Mouse (Mus musculus): ENCODE data around the gene Epha2. TPM values are rescaled to one million over a fixed set of nuclear protein-coding genes. Genes with fewer than 3 reads are reported as not detected.

The Epha2 gene
- polyA plus RNA-seq, 1 experiment, result not detected

- WGBS, result 66% methylated on average over 5 of the region's 5 CpGs
- Histone ChIP-seq H3K4me3 (ENCODE audit: insufficient read depth, low read depth, low read length) (no peak overlapping the region), H3K27ac (ENCODE audit: insufficient read depth, low read depth, low read length) (no peak overlapping the region), H3K4me1 (ENCODE audit: control insufficient read depth, insufficient read depth, low read length) (no peaks in the 10 kb centered on the region)
- TF ChIP-seq CTCF (IDR thresholded peaks at IDR 0.05; ENCODE audit: insufficient read depth, low read depth, low read length), result no peak
- TF ChIP-seq POLR2A (IDR thresholded peaks at IDR 0.05; ENCODE audit: insufficient read depth, low read depth, low read length), result no peak
These were observed 18.4 kb upstream of the Epha2 start for GRCm38 (mm10) chr4:141282623-141283022.

DNA sequence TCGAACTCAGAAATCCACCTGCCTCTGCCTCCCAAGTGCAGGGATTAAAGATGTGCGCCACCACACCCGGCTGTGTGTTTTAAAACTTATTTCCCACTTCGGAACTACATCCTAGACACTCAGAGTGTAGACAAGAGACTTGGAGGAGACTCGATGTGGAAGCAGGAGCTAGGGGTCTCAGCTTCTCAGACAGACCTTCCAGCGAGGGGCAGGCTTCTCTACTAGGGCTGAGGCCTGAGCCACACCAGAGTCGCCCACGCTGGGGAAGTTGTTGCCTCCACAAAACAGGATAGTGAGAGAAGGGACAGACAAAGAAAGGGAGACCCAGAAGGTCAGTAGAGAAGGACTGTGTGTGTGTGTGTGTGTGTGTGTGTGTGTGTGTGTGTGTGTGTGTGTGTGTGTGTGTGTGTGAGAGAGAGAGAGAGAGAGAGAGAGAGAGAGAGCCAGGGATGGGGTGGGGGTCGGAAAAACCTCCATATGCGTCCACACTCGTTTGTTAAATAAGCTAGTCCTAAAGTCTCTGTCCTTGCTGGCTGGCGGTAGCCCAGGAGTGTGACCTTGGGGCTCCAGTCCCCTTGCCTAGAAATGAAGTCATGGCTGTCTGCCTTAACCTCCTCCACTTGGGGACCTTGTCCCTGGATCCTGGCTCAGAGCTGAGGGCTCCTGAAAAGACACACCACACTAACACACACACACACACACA, 17.7 kb upstream of the Epha2 start:
- H3K4me3 ChIP-seq (ENCODE audit: insufficient read depth, low read depth, low read length), result no peak overlapping the region
- 79% methylated on average over 12 of the region's 12 CpGs for WGBS
- TF ChIP-seq POLR2A (IDR thresholded peaks at IDR 0.05; ENCODE audit: insufficient read depth, low read depth, low read length), result no peak
- TF ChIP-seq CTCF (IDR thresholded peaks at IDR 0.05; ENCODE audit: insufficient read depth, low read depth, low read length), result no peak
- H3K4me1 ChIP-seq (ENCODE audit: control insufficient read depth, insufficient read depth, low read length), result no peaks in the 10 kb centered on the region
- no peak overlapping the region for H3K27ac ChIP-seq (ENCODE audit: insufficient read depth, low read depth, low read length)

DNA sequence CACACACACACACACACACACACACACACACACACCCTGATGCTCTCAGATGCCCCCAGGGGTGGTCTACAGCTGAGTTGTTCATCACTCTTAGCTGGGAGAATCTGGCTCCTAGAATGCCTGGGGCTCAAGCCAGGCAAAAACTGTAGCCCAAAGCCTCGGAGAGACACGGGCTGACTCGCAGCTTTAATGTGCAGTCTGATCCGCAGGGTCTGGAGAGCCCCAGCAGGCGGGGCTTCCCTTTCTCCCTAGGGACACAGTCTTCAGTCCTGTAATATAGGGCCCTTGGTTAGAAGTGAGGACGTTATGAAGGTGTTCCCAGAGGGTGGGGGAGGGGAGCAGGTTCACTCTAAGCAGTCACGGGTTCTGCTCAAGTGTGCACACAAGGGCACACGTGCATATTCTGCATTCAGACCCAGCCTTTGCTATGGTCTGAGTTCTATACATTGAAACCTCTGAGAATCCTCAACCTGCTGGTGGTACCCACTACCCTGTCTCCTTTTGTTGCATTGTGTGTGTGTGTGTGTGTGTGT, 17.1 kb upstream of the Epha2 start:
- 47% methylated on average over 8 of the region's 8 CpGs for WGBS
- Histone ChIP-seq H3K4me3 (ENCODE audit: insufficient read depth, low read depth, low read length) (no peak overlapping the region), H3K27ac (ENCODE audit: insufficient read depth, low read depth, low read length) (no peak overlapping the region), H3K4me1 (ENCODE audit: control insufficient read depth, insufficient read depth, low read length) (no peaks in the 10 kb centered on the region)
- no peak for TF ChIP-seq CTCF (IDR thresholded peaks at IDR 0.05; ENCODE audit: insufficient read depth, low read depth, low read length)
- TF ChIP-seq POLR2A (IDR thresholded peaks at IDR 0.05; ENCODE audit: insufficient read depth, low read depth, low read length), result no peak

GRCm38 (mm10) chr4:141284486-141284885, 16.6 kb upstream of the Epha2 start:
- H3K4me1 ChIP-seq (ENCODE audit: control insufficient read depth, insufficient read depth, low read length), result no peaks in the 10 kb centered on the region
- H3K4me3 ChIP-seq (ENCODE audit: insufficient read depth, low read depth, low read length), result no peak overlapping the region
- 91% methylated on average over 3 of the region's 3 CpGs for WGBS
- H3K27ac ChIP-seq (ENCODE audit: insufficient read depth, low read depth, low read length), result no peak overlapping the region
- TF ChIP-seq POLR2A (IDR thresholded peaks at IDR 0.05; ENCODE audit: insufficient read depth, low read depth, low read length) (no peak), CTCF (IDR thresholded peaks at IDR 0.05; ENCODE audit: insufficient read depth, low read depth, low read length) (no peak)

GRCm38 (mm10) chr4:141285128-141285527, 15.9 kb upstream of the Epha2 start:
- TF ChIP-seq POLR2A (IDR thresholded peaks at IDR 0.05; ENCODE audit: insufficient read depth, low read depth, low read length) (no peak), CTCF (IDR thresholded peaks at IDR 0.05; ENCODE audit: insufficient read depth, low read depth, low read length) (no peak)
- H3K27ac ChIP-seq (ENCODE audit: insufficient read depth, low read depth, low read length), result no peak overlapping the region
- WGBS, result 44% methylated on average over 8 of the region's 8 CpGs

GRCm38 (mm10) chr4:141286860-141287517, 14.1 kb upstream of the Epha2 start:
- WGBS, result 50% methylated on average over 20 of the region's 20 CpGs
- Histone ChIP-seq H3K4me3 (ENCODE audit: insufficient read depth, low read depth, low read length) (no peak overlapping the region), H3K27ac (ENCODE audit: insufficient read depth, low read depth, low read length) (no peak overlapping the region), H3K4me1 (ENCODE audit: control insufficient read depth, insufficient read depth, low read length) (peaks cover 8% of the 10 kb centered on the region)
- TF ChIP-seq POLR2A (IDR thresholded peaks at IDR 0.05; ENCODE audit: insufficient read depth, low read depth, low read length), result no peak
- TF ChIP-seq CTCF (IDR thresholded peaks at IDR 0.05; ENCODE audit: insufficient read depth, low read depth, low read length), result no peak

More at GRCm38 (mm10) chr4:141285128-141285527, 15.9 kb upstream of the Epha2 start:
- Histone ChIP-seq H3K4me1 (ENCODE audit: control insufficient read depth, insufficient read depth, low read length) (no peaks in the 10 kb centered on the region), H3K4me3 (ENCODE audit: insufficient read depth, low read depth, low read length) (no peak overlapping the region)

GRCm38 (mm10) chr4:141287518-141288004, 13.5 kb upstream of the Epha2 start:
- TF ChIP-seq POLR2A (IDR thresholded peaks at IDR 0.05; ENCODE audit: insufficient read depth, low read depth, low read length) (no peak), CTCF (IDR thresholded peaks at IDR 0.05; ENCODE audit: insufficient read depth, low read depth, low read length) (no peak)
- H3K4me3 ChIP-seq (ENCODE audit: insufficient read depth, low read depth, low read length), result no peak overlapping the region
- H3K27ac ChIP-seq (ENCODE audit: insufficient read depth, low read depth, low read length), result no peak overlapping the region
- H3K4me1 ChIP-seq (ENCODE audit: control insufficient read depth, insufficient read depth, low read length), result peaks cover 12% of the 10 kb centered on the region
- WGBS, result 58% methylated on average over 15 of the region's 15 CpGs

- no peak for TF ChIP-seq POLR2A (IDR thresholded peaks at IDR 0.05; ENCODE audit: insufficient read depth, low read depth, low read length)
- no peak for TF ChIP-seq CTCF (IDR thresholded peaks at IDR 0.05; ENCODE audit: insufficient read depth, low read depth, low read length)
- 83% methylated on average over 8 of the region's 8 CpGs for WGBS
- Histone ChIP-seq H3K4me3 (ENCODE audit: insufficient read depth, low read depth, low read length) (no peak overlapping the region), H3K27ac (ENCODE audit: insufficient read depth, low read depth, low read length) (no peak overlapping the region), H3K4me1 (ENCODE audit: control insufficient read depth, insufficient read depth, low read length) (peaks cover 12% of the 10 kb centered on the region)
These were observed 12.9 kb upstream of the Epha2 start for GRCm38 (mm10) chr4:141288152-141288551.
